Mouse (Mus musculus): ENCODE measurements at regions not wholly inside any gene's neighbourhood (a gene's known extent, or its start where the extent isn't known, plus 50 kb on each side); places are given as distances from the start of the nearest gene placed in this dataset.
"Not testable (repeated sequence)": the region's sequence is repeated elsewhere in the genome, so short reads cannot be mapped to it uniquely, and the experiment has no call there.

DNA sequence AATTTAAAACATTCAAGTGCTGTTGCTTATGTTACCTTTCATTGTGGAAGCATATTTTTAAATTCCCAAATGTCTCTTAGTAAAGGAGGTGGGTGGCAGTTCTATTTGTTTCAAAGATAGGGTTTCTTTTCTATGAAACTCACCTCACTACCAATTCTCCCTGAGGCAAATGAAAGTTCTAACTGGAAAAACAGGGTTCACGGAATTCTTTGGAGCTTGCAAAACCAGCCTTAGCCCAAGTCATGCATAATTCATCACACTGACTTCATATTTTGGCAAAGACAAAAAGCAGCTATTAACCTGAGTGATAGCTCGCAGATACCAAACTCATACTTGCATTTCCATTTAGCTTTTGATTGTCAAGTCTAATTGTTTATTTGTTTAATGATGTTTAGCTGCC is 73.8 kb downstream of the Dio2 start:
- intact Hi-C loops (cut with DNase I) = no loop called here
- no peak for DNase-seq (ENCODE audit: extremely low spot score in 1 of 2, low spot score in 2 of 2)

DNA sequence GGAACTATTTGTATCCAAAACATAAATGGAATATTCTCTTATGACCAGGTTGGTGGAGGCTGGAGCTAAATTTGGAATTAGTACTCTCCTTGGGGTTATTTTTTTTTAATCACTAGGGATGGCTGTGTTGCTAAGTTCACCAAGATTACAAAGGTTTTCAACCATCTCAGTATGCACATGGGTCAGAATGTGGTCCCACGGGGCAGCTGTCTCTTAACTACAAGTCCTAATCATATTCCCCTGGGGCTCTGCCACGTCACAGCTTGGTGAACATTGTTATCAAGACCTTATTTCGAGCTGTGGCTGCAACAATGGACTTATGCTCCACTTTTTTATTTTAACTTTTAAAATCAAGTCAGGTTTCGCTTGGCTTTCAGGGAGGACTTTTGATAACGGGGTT is 92.8 kb downstream of the Dio2 start:
- intact Hi-C loops (cut with DNase I) = no loop called here
- DNase-seq (ENCODE audit: extremely low spot score in 1 of 2, low spot score in 2 of 2) = no peak

DNA sequence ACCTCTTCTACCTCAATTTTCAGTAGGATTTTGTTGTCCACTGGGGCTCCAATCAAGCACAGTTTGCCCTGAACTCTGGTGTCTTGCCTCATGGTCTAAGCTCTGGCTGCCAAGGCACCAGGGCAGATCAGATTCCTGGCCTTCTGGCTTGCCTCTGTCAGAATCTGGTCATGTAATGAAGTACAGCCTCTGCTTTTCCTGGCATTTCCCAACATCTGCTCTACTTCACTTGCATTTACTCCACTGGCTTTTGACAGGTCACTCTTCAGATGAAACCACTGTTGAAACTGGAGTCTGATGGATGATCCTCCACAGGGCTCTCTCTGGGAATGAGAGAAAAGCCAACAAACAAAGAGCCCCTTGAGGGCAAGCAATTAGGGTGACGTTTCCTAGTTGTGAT is 94.3 kb downstream of the Dio2 start:
- intact Hi-C loops (cut with DNase I) = no loop called here
- no peak for DNase-seq (ENCODE audit: extremely low spot score in 1 of 2, low spot score in 2 of 2)

DNA sequence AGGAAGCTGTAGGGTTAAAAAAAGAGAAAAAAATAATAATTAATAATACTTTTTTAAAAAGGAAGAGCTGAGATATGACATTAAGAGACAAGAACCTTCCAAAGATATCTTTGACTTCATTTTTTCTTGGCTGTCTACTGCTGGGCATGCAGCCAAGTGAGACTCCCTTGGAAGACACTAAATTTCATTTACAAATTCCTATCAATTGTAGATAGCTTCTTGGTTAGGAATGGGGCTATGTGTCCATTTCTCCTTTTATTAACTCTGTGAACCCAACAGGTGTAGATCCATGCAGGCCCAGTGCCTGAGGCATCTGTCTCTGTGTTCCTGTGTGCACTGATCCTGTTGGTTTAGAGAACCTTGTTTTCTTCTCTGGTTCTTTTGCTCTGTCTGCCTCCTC is 113.4 kb downstream of the Dio2 start:
- intact Hi-C loops (cut with DNase I) = no loop called here
- peak in 1 of 2 experiments; percentile 26 for DNase-seq (ENCODE audit: extremely low spot score in 1 of 2, low spot score in 2 of 2)

DNA sequence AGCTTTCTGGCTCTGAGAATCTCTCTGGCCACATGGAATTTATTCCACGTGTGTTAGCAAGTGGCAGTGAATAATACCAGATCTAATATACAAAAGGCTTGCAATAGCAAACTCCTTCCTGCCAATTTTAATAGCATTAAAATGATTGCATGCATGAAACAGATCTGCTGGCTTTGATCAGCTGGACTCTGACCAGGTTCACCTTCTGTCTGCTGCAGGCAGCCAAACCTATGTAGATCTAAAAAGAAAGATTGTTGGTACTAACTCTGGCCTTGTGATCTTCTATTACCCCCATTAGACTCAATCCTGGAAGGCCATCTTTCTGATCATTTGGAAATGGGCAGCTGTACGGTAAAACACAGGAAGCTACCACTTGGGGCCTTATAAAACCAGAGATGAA is 114.8 kb downstream of the Dio2 start:
- DNase-seq (ENCODE audit: extremely low spot score in 1 of 2, low spot score in 2 of 2) = no peak
- intact Hi-C loops (cut with DNase I) = no loop called here

DNA sequence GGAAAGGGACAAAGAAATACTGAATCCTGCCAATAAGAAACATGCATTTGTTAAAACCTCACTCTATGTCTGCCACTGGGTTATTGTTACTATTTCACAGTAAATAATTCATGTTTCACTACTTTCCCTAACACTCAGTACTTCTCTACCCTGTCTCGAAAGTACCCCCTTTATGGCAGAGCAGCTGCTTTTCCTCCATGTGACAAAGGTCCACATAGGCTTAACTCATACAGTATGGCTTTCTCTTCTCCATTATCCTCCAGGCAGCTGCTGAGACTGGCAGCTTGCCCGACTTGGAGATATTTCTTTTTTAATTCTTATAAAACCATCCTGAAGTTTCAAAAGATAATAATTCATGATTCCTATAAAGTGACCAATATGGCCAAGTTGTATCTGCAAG is 129.4 kb downstream of the Dio2 start:
- intact Hi-C loops (cut with DNase I) = no loop called here
- no peak for DNase-seq (ENCODE audit: extremely low spot score in 1 of 2, low spot score in 2 of 2)

DNA sequence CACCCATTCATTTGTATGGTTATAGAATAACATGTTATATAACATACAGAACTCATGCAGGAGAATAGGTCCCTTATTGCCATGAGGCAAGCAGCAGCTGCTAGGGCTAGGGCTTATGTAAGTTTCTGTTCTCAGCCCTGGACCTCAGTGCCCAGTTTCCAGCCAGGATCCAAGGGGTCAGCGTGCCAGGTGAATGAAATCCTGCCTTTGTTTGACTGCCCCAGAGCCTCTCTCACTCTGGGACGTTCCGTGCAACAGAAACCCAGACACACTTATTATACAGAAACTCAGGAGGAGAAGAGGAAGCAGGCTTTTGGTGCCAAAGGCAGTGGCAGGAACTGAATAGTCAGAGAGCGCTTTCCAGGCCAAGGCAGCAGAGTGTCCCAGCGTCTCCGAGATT is 130.3 kb downstream of the Dio2 start:
- intact Hi-C loops (cut with DNase I) = no loop called here
- peak in 1 of 2 experiments; percentile 39 for DNase-seq (ENCODE audit: extremely low spot score in 1 of 2, low spot score in 2 of 2)

DNA sequence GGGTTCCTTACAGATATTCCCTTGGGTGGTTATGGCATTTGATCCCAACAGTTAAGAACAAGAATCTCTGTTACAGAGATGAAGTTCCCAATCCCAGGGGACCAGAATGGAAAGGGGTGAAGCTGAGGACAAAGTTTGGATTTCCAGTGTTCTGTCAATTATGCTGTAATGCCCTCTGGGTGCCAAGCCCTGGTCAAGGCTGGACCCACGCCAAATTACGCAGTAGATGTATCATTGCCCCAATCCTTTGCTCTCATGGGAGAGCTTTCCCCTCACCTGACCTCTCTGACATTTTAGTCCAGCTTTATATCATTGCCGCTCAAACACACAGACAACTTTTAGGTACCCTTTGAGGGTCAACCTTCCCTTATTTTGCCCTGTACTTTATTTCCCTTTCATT is 158.2 kb downstream of the Dio2 start:
- intact Hi-C loops (cut with DNase I) = no loop called here
- no peak for DNase-seq (ENCODE audit: extremely low spot score in 1 of 2, low spot score in 2 of 2)

DNA sequence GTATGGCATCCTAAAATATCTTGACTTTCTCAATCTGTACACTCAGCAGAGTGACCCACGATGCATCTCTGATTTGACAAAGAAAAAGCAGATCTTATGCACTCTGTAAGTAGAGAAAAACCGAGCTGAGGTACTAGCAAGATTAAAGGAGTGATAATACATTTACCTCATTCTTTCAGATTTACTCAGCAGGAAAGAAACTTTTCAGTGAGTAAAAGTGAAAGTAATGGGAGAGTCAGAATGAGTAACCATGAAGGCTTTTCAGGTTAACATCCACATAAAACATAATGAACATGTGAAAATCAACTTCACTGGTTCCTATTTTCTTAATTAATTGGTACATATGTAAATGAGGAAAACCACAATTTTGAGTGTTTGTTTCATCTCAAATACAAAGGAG is 162.1 kb downstream of the Dio2 start:
- no peak for DNase-seq (ENCODE audit: extremely low spot score in 1 of 2, low spot score in 2 of 2)
- intact Hi-C loops (cut with DNase I) = no loop called here

DNA sequence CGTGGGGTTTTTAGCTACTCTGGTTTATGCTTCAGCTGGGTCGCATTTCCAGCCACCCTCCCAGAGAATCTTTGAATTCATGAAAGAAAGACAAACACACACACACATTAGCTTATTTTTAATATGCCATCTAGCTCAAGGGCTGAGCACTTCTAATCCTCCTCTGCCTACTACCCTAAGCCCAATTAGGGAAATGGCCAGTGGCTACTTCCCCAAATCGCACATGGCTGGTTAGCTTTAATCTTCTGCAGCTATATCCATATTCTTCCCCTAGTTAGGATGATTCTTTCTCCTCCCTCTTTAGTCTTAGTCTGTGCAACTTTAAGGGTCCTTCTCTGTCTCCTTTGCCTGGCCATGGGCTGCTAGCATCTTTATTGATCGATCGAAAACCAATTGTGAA is 166.3 kb downstream of the Dio2 start:
- DNase-seq (ENCODE audit: extremely low spot score in 1 of 2, low spot score in 2 of 2) = no peak
- intact Hi-C loops (cut with DNase I) = no loop called here

DNA sequence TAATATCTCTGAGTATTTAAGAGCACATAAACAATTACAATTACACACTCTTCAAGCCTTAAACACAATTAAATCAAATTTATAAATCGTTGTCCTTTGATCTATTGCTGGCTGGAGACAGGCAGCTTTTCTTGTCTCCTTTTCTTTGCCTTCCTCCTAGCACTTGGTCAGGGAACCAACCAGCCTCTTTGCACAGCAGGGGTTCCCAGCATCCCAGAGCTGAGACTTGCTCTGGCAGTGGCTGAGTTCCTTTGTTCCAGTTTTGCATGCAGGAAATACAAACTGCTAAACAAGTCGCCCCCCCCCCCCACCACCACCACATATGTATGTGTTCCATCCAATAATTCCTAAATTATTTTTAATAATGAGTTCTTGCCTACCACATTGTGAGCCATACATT is 166.7 kb downstream of the Dio2 start:
- intact Hi-C loops (cut with DNase I) = no loop called here

DNA sequence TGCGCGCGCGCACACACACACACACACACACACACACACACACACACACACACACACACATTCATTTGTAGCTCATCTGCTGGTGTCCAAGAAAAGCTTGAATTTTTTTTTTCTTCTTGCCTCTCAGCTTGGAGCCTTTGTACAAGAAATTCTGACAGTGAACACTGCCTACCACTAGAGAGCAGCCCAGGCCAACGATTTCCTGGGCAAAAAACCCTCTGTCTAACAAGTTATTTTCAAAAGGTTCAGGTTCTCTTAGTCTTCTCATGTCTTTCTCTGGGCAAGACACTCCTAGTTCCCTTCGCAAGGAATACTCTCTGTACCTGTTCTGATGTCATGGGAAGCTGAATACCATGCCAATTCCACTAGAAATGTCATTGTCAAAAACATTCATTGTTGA is 171.9 kb downstream of the Dio2 start:
- DNase-seq (ENCODE audit: extremely low spot score in 1 of 2, low spot score in 2 of 2) = peak; percentile 54 to 67
- intact Hi-C loops (cut with DNase I) = loop anchor here (1.0 to 5.0 kb wide), 2 partner anchors 161 to 748 kb away; no protein-coding TSS in a partner anchor

More for the DNA sequence above, 166.7 kb downstream of the Dio2 start:
- DNase-seq (ENCODE audit: extremely low spot score in 1 of 2, low spot score in 2 of 2) = no peak

DNA sequence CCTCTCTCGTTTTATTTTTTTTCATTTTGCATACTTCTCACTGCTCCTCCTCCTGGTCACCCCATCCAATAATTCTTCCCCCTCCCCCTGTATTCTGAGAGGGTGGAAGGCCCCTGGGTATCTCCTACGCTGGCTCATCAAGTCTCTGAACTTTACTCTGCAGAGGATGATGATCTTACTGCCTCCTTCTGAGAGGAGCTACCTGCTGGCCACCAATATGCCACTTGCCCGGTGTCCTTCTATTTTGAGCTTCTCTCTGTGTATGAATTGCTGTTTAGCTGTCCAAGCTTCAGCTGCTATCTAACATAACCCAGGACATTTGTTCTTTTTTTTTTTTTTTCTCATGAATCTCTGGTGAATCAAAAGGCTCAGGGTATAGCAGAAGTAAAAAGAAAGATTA is 173.2 kb downstream of the Dio2 start:
- intact Hi-C loops (cut with DNase I) = loop anchor here (5.0 kb wide), 1 partner anchor 162 kb away; no protein-coding TSS in a partner anchor
- DNase-seq (ENCODE audit: extremely low spot score in 1 of 2, low spot score in 2 of 2) = no peak

DNA sequence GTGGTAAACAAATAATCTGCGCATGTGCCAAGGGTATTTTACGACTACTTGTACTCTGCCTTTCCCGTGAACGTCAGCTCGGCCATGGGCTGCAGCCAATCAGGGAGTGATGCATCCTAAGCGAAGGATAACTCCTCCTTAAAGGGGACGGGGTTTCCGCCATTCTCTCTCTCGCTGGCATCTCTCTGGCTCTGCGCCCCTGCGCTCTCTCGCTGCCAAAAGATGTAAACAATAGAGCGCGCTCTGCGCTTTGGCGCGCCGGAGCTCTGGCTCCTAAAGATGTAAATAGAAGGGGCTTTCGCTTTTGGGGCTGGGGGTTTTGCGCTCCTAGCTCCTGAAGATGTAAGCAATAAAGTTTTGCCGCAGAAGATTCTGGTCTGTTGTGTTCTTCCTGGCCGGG is 173.6 kb downstream of the Dio2 start:
- intact Hi-C loops (cut with DNase I); DNase-seq (ENCODE audit: extremely low spot score in 1 of 2, low spot score in 2 of 2): not testable (repeated sequence)

DNA sequence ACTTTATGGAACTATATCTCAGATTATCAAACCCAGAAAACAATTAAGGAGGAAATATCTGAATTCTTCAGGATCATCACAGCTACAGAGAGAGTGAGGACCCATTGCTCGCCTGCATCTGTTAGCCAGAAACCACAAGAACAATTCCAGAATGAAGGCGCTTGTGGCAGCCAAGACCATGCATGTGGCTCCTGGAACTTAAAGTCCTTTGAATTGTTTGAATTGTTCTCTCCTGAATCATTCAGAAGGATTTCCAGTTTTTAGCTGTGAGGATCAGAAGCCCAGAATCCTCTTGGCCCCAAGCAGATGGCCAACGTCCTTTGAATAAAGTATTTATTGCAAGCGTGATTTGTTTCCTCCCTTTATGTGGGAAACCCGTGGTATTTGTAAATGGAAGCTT is 195.9 kb downstream of the Dio2 start:
- DNase-seq (ENCODE audit: extremely low spot score in 1 of 2, low spot score in 2 of 2) = no peak
- intact Hi-C loops (cut with DNase I) = no loop called here
